Mouse (Mus musculus) embryonic fibroblast, embryonic 13.5 days (primary cell): ENCODE results near the gene Vmn2r114. TPM values are rescaled to one million over a fixed set of nuclear protein-coding genes. Genes with fewer than 3 reads are reported as not detected.
"Not testable (repeated sequence)": the region's sequence is repeated elsewhere in the genome, so short reads cannot be mapped to it uniquely, and the experiment has no call there.

Experiments
- H3K27ac ChIP-seq: 2 replicates; pipeline ENCODE4 v1.5.1; 2012; ENCODE audit warnings: low read length, control low read depth, inconsistent platforms; ENCODE audit not compliant: insufficient read depth
- H3K4me1 ChIP-seq: 2 replicates; pipeline ENCODE4 v1.6.1; 2011; ENCODE audit warnings: low read length; ENCODE audit not compliant: control insufficient read depth, insufficient read depth
- H3K4me3 ChIP-seq: 2 replicates; pipeline ENCODE4 v1.5.1; 2011; ENCODE audit warnings: mild to moderate bottlenecking, control low read depth, low read length; ENCODE audit not compliant: insufficient read depth
- CTCF ChIP-seq: IDR thresholded peaks from 2 replicates; pipeline ENCODE4 v1.5.1; 2011; ENCODE audit warnings: mild to moderate bottlenecking, control low read depth, low read length, moderate library complexity, borderline replicate concordance; ENCODE audit not compliant: insufficient read depth
- POLR2A ChIP-seq: IDR thresholded peaks from 2 replicates; pipeline ENCODE4 v1.6.1; 2011; ENCODE audit warnings: low read depth, mild to moderate bottlenecking, control low read depth, low read length, moderate library complexity
- polyA plus RNA-seq: library from polyadenylated mRNA; stranded (reverse); fragments of >200 nt; gene quantifications from 2 replicates; pipeline ENCODE4 v1.2.4, GENCODE M21; 2011; ENCODE audit warnings: low read depth; ENCODE audit not compliant: missing spikeins, insufficient read length

The Vmn2r114 gene
- polyA plus RNA-seq = not detected in 2 replicates

DNA sequence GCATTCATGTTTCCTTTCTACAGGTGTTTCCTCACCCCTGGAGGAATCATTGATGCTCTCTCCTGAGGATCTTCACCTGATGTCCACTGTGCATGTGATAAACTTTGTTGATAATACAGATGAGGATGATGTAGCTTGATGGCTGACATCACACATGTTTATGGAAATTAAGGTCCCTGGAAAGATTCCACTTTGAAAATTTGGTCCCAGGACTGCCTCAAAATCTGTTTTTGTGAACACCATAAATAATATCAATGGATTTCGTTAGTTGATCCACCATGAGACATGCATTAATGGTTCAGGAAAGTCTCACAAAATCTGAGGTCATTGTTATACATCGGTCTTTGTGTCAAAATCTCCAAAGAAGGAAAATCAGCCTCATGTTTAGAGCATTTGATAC is at the start of gene Vmn2r114:
Gene Vmn2r114 (minus strand): TSS at position 101 of the 400 bp plus-strand sequence.
- not testable (repeated sequence) for H3K27ac ChIP-seq, H3K4me3 ChIP-seq, H3K4me1 ChIP-seq

DNA sequence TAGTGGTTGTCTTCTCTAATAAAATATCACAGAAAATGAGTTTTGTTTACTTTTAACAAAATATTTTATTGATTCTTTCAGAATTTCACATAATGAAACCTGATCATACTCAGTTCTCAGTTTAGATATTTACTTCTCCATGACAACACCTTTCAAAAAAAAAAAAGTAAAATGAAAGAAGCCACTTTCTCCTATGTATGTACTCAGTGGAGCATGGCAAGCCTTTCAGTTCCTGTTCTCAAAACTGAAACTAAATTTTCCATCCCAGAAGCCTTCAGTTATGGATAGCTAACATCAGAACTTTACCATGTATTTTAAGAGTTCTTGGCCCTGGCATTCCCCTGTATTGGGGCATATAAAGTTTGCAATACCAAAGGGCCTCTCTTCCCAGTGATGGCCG is 39.3 kb upstream of the Vmn2r114 start:
- H3K4me3 ChIP-seq = no peak overlapping the region
- no peak for TF ChIP-seq POLR2A
- TF ChIP-seq CTCF = no peak
- H3K27ac ChIP-seq = no peak overlapping the region
- H3K4me1 ChIP-seq = no peaks in the 10 kb centered on the region

DNA sequence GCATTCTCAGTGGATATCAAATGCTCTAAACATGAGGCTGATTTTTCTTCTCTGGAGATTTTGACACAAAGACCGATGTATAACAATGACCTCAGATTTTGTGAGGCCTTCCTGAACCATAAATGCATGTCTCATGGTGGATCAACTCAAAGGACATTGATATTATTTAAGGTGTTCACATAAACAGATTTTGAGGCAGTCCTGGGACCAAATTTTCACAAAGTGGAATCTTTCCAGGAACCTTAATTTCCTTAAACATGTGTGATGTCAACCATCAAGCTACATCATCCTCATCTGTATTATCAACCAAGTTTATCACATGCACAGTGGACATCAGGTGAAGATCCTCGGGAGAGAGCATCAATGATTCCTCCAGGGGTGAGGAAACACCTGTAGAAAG is 31.1 kb upstream of the Vmn2r114 start, which contains the start of gene Vmn2r115:
Gene Vmn2r115 (plus strand): TSS at position 301 of the 400 bp plus-strand sequence.
- H3K27ac ChIP-seq, H3K4me1 ChIP-seq, H3K4me3 ChIP-seq: not testable (repeated sequence)

DNA sequence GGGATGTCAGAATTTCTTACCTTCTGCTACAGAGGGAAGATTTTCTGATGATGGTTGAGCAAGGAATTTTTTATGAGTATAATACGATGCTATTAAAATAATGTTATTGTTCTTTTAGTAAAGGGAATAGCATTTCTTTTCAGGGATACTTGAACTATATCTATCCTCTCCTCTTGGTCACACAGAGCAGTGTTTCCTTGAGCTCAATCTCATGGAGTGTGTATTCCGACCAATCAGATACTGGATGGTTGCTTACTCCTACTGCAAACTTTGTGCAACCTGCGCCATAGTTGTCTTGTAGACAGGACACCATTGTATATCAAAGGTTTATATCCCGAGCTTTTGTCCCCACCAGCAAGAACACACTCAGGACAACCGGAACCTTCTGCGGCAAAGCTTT is 18.3 kb upstream of the Vmn2r114 start:
- Histone ChIP-seq H3K27ac (no peak overlapping the region), H3K4me3 (no peak overlapping the region), H3K4me1 (no peaks in the 10 kb centered on the region)
- TF ChIP-seq POLR2A (no peak), CTCF (no peak)

Other genes starting within 250 kb of the Vmn2r114 start
- gene Zfp40, start 119.3 kb downstream of the Vmn2r114 start, polyA plus RNA-seq = 7.6 and 11.0 TPM in 2 replicates
- not detected in 2 replicates for gene Vmn2r115, start 31.2 kb upstream of the Vmn2r114 start, polyA plus RNA-seq
- gene Vmn2r116, start 72.1 kb upstream of the Vmn2r114 start, polyA plus RNA-seq = not detected in 2 replicates
- gene Vmn2r117, start 167.2 kb upstream of the Vmn2r114 start, polyA plus RNA-seq = not detected in 2 replicates